Mouse (Mus musculus) CD4-positive naive resting alpha-beta T cell, adult 57 days (primary cell): ENCODE data around the gene Evi2a. TPM values are rescaled to one million over a fixed set of nuclear protein-coding genes. Genes with fewer than 3 reads are reported as not detected.

Experiments
- total RNA-seq: library from RNA; stranded (reverse); gene quantifications from one replicate; pipeline ENCODE4 v1.2.4, GENCODE M21; 2023

Evi2a gene
- 21.0 TPM for total RNA-seq

DNA sequence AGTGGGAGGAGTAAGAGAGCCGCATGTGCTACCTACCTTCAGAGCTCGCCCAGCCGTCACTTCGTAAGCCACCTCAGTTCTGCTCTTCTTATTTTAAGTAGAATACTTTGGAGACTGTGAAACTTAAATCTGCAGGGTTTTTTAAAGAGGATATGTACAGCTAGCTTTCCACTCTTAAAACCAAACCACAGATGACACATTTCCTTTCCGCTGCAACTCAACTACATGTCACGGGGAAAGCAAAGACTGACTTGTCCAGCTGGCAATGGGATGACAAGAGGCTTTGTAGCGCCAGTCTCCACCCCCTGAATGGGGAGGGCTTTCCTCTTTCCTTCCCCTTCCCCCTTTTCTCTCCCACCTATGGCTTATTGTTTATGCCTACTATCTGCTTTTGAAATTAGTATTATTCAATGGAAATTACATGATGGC, at the start of gene Evi2a, which contains the start of gene Evi2:
TSS of gene Evi2a (minus strand) at position 277 of the 429 bp plus-strand sequence.
TSS of gene Evi2 (minus strand) at position 257 of the 429 bp plus-strand sequence.

DNA sequence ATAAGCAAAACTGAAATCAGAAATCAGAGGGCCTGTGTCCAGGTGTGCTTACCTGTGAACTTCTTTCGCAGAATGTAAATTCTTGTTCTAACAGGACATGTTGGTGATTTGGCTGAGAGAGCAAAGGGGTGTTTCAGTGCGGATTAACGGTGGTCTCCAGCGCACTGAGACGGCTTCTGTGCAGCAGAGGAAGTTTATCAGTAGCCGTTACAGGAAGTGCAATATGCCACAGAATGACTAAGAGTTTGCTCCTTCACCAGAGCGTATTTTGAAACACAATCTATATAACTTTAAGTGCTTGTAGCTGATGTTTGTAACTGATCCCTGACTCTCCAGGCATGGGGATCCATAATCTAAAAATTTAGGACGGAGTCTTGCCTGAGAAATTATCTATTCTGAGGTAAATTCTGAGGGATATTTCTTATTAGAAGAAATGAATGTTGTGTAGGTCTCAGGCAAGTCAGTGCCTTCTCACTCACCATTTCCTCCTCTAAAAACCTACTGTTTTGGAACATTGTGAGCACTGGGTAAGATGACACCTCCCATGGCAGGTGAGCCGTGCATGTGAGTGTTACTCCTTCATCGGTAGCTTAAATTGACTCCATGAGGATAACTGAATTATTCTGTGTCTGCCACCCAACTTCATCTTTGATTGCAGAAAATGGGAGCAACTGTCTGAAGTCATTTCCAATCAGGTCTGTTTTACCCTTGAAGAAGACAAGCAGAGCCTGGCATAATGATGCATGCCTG, 6.7 kb downstream of the Evi2a start, which contains the start of gene Evi2b:
TSS of gene Evi2b (minus strand) at position 203 of the 750 bp plus-strand sequence.

DNA sequence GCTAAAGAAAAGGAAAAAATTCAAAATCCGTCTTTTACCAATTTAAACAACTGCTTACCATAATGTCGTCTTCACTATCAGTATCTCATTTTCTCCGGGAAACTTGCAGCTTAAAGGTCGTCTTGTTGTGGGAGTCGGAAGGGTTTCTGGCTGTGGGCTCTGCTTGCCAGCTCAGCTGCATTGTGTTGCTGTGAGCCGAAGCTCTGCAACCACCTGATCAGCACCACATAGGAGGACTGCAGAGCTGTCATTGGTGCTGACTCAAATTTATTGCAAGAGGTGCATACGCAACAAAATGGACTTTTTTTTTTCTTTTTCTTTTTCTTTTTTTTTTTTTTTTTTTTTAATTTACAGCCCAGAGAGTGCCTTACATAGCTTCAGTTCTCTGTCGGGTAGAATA, 26.6 kb downstream of the Evi2a start, which contains the start of gene Omg:
TSS of gene Omg (minus strand) at position 240 of the 400 bp plus-strand sequence.

Other genes starting within 250 kb of the Evi2a start
- 2.6 TPM for gene Gm9964, start 233.7 kb downstream of the Evi2a start, total RNA-seq
- gene Nf1, start 190.9 kb downstream of the Evi2a start, total RNA-seq = 27.1 TPM
- not detected for gene Omg, start 26.5 kb downstream of the Evi2a start, total RNA-seq
- 69.1 TPM for gene Evi2b, start 6.8 kb downstream of the Evi2a start, total RNA-seq
- gene Evi2, start within 50 bp of the Evi2a start, total RNA-seq = 4.7 TPM
- gene Rab11fip4, start 60.6 kb upstream of the Evi2a start, total RNA-seq = 41.3 TPM